Mouse (Mus musculus): ENCODE measurements around the gene Gdpd5.

Gene Gdpd5

GRCm38 (mm10) chr7:99381214-99382087 is at the start of gene Gdpd5:
Gene Gdpd5 (plus strand): TSS chr7:99381414.
- peak; percentile 98 to 99 for DNase-seq (ENCODE audit: low spot score in 2 of 2)

DNA sequence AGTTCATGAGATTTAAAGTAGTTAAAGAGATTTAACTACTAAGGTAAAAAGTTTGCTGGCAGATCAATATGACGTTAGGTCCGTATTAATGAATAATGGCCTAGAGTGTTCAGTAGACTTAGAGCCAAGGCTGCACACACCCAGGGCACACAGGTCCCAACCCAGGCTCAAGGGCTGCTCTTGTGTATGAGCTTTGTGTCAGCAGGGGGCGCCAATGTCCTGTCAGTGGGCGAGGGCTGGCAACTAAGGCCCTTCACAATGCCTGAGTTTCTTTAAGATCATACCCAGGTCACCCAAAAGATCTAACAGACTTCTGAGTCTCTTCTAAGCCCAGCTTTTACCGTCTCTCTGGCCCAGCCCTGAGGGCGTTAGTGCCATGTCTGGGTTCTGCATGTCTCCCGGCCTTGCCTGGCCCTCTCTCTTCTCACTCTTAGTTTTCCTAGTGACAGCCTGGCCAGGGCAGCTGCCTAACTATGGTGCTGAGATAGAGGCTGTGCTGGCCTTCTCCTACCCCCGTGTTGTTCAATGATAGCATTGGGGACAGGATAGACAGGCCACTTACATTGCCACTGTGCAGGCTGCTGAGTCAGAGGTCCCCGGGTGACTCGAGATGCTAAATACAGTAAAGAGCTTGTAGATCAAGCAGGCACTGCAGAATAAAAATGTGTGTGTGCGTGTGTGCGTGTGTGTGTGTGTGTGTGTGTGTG is 48.3 kb upstream of the Gdpd5 start:
- DNase-seq (ENCODE audit: low spot score in 2 of 2): peak; percentile 67 to 72

GRCm38 (mm10) chr7:99340736-99341135 is 40.5 kb upstream of the Gdpd5 start:
- DNase-seq (ENCODE audit: low spot score in 2 of 2): no peak

DNA sequence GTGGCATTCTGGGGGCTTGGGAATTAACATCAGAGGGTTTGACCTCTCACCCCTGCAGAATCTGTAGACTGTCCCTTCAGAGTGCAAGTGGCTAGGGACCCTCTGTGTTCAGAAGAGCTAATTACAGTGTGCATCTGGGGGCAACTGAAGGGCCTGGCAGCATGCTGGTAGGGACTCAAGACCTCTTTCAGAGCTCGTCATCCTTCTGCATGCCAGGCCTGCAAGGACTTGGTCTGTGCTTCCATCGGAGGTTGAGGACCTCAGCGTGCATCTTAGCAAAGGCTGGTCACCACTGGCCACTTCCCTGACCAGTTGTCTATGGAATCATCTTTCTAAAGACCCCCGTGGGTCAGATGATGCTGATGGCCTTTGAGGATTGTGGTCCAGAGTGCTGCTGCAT is 37.6 kb upstream of the Gdpd5 start:
- DNase-seq (ENCODE audit: low spot score in 2 of 2): no peak

GRCm38 (mm10) chr7:99347268-99347667 is 33.9 kb upstream of the Gdpd5 start:
- DNase-seq (ENCODE audit: low spot score in 2 of 2): no peak

GRCm38 (mm10) chr7:99348883-99349282 is 32.3 kb upstream of the Gdpd5 start:
- DNase-seq (ENCODE audit: low spot score in 2 of 2): no peak

DNA sequence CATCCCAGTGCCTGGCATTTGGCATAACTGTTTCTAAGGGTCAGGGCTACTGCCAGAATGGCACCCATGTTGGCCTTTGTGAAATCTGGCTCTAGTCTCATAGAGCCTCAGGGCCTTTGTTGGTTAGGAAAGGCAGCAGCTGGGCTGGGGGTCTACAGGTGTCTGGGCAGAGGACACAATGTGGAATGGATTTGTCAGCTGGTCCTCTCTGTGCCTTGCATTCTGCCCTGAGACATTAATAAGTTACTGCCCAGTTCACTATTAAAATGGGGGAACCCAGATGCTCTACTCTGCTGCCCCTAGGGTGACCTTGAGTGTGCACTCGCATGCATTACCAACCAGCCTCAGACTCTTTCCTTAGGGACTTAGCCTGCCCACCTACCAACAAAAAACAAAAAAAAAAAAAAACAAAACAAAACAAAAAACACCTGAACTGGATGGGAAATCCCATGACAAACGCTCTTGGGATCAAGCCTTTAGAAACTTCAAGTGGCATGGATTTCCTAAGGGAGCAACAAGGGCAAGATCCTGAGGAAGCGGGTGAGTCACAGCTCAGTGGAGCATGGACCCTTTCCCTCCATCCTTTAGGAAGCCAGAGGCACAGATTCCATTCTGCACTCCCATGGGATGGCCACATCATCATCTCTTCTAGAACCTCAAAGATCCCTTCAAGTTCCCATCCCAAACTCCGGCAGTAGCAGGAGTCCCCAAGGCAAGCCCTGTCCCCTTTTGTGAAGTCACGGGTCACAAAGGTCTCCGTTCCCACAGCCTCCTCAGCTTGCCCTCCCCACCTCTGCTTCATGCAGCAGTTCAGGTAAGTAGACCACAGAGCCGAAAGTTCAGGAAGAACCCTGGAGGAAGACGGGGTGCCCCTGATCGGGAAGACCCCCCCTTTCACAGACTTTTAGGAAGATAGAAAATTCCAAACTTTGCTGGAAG is 31.2 kb upstream of the Gdpd5 start:
- no peak for DNase-seq (ENCODE audit: low spot score in 2 of 2)

GRCm38 (mm10) chr7:99351104-99351801 is 30.0 kb upstream of the Gdpd5 start:
- no peak for DNase-seq (ENCODE audit: low spot score in 2 of 2)

DNA sequence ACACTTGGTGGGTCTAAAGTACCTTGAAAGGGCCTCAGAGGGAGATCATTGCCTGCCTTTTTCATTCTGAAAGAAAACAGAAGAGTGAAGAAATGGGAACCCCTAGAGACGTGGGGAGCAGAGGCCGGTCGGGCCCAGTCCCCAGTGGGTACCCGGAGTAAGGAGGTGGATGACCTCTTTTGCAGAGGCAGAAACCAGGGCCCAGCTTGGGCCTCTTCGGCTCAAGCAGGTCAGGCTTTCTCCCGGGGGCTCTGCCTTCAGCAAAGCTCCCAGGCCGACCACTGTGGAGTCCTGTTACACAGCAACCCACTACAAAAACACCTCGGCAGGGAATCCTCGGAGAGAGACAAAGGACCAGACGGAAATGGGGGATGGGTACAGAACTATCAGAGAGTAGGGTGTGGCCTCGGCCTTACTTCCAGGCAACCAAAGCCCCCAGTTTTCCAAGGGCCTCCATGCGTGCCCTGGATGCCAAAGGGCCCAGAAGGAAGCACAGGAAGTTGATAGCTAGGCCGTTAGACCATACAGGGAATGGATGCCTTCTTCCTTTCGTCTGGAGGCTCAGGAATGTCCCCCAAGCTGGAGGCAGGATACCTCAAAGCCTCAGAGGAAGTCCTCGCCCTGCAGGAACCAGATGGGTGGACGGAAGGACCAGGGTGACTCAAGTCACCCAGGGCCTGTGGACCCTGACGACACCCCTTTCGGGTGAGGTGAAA is 29.3 kb upstream of the Gdpd5 start:
- no peak for DNase-seq (ENCODE audit: low spot score in 2 of 2)

DNA sequence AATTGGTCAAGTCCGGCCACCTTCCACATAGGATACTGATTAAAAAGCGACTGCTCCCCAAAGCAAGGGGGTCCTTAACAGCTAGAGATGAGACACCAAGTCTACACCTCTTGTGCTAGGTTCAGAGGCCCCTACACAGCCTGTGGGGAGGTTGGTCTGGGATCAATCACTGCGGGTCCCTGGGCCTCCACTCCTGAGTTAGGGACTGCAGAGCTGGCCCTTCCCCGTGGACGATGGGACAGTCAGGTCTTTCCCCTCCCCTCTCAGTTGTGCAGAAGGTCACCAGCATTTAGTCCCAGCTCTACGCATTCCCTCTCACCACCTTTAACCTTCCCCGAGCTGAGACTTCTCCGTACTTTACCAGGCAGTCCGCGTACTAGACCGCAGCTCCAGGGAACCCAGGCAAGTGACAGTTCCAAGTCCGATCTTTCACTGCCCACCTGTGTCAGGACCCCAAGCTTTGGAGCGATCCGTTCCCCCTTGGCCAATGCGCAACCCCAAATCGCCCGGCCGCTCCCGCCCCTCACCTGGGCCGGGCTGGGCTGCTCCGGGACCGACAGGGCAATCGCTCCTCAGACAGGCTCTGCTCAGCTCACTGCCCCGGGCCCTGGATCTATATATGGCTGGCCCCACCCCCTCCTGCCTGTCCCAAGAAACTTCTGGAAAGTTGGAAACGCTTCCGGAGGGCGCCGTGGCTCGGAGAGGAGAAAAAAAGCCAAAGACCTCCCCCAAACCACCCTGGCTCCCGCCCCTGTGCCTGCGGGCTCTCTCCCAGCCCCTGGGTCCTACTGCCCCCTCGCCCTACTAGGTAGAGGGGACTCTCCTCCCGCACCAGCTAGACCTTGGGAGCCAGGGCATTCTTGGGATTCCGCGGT is 28.5 kb upstream of the Gdpd5 start, which contains the start of gene Serpinh1:
TSS of gene Serpinh1 (minus strand) at position 714 of the 875 bp plus-strand sequence.
- DNase-seq (ENCODE audit: low spot score in 2 of 2): peak in 1 of 2 experiments; percentile 21

GRCm38 (mm10) chr7:99355731-99356131 is 25.5 kb upstream of the Gdpd5 start:
- peak; percentile 71 to 79 for DNase-seq (ENCODE audit: low spot score in 2 of 2)

GRCm38 (mm10) chr7:99356244-99356930 is 24.8 kb upstream of the Gdpd5 start:
- no peak for DNase-seq (ENCODE audit: low spot score in 2 of 2)

GRCm38 (mm10) chr7:99357201-99357600 is 24.0 kb upstream of the Gdpd5 start:
- no peak for DNase-seq (ENCODE audit: low spot score in 2 of 2)

DNA sequence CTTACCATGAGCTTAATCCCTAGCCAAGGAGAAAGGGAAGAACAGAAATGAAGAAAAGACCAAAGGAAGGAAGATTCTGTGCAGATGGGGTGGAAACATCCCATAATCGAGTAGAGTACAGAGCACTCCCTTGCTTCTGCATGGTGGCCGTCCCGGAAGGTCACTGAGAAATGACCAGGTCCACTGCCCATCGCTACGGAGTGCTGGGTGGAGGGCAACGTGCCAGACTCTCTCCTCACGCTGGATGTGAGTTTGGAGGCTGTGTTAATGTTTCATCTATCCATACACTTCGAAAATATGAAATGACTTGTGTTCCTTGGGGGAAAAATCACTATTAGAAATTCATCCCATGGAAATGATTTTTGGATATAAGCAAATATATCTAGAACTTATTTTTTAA is 22.8 kb upstream of the Gdpd5 start:
- no peak for DNase-seq (ENCODE audit: low spot score in 2 of 2)

DNA sequence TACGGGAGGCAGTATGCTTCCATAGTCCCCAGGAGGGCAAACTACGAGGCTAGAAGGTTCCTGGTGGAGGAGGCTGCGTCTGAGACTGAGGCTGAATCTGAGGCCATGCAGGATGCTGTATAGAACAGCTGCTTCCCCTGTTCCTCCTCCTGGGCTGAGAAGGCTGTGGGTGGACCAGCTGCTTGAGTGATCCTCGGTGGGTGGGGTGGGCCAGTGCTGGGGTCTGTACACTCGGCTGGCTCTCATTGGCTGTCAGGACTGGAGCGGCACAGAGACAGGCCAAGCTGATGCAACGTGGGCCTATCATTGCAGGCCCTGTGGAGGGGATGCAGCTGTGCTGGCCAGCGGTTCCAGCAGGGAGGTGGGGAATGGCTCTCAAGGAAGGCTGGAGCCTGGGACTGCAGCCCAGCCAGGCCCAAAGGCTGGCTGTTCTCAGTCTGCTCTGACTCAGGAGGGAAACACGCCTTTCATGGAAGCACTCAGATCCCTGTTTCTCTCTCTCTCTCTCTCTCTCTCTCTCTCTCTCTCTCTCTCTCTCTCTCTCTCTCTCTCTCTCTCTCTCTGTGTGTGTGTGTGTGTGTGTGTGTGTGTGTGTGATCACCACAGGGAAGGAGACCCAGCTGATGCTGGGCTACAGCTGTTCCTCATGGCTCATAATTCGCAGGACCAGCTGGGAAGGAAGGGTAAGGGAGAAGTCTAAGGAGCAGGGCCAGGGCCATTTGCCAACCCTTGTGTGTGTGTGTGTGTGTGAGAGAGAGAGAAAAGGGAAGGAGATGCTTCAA is 21.0 kb upstream of the Gdpd5 start:
- peak; percentile 67 to 75 for DNase-seq (ENCODE audit: low spot score in 2 of 2)

GRCm38 (mm10) chr7:99360803-99361414 is 20.3 kb upstream of the Gdpd5 start:
- DNase-seq (ENCODE audit: low spot score in 2 of 2): no peak

DNA sequence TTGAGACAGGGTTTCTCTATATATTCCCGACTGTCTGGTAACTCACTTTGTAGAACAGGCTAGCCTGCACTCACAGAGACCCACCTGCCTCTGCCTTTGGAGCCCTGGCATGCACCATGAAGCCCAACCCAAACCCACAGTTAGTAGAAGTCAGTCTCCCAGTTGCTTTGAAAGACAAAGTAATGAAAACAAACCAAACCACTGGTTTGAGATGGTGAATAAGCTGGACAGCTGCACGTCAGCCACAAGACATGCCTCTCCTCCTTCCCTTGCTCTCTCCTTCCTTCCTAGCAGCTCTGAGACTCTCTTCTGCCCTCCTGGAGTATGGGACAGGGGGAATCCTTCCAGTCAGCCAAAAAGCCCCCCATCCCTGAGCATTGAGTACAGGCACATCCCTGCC is 19.1 kb upstream of the Gdpd5 start:
- DNase-seq (ENCODE audit: low spot score in 2 of 2): no peak

DNA sequence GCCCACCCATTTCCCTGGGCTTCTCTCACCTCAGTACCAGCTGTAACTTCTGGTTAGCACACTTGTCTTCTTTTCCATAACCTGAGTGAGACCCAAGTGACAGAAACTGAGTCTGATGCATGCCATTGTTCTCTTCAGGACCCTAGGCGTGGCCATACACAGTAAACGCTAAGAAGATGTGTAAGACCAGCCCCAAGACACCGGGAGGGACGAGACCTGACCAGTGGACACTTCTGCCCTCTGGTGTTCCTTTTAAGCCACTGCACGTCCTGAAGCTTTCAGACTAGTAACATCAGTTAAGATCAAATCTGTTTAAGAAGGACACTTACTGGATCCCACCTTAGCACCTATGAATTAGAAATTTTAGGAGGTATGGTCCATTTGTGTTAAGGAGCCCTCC is 16.1 kb upstream of the Gdpd5 start:
- DNase-seq (ENCODE audit: low spot score in 2 of 2): peak; percentile 68 to 86
